Mouse (Mus musculus) stomach, embryonic 16.5 days (tissue): Measurements from ENCODE around the gene Fos. TPM values are rescaled to one million over a fixed set of nuclear protein-coding genes. Genes with fewer than 3 reads are reported as not detected.
A peak's percentile ranks its signal among the peaks of the same experiment; 100 is the strongest.

Source experiments
- ATAC-seq: fragments of 200-750 bp; cut with Nextera tagmentation; 2 replicates; pipeline ENCODE4 v1.8.0; 2017; ENCODE audit warnings: moderate number of reproducible peaks, moderate TSS enrichment; ENCODE audit not compliant: insufficient read depth, low FRiP score
- H3K27ac ChIP-seq: fragments of 300-500 bp; sonication (generic); 2 replicates; pipeline ENCODE4 v1.5.1; 2014; ENCODE audit warnings: low read length
- H3K27me3 ChIP-seq: fragments of 300-500 bp; sonication (generic); 2 replicates; pipeline ENCODE4 v1.6.1; 2014; ENCODE audit warnings: low read length, control low read depth, mixed read lengths; ENCODE audit not compliant: control insufficient read depth, insufficient read depth
- H3K36me3 ChIP-seq: fragments of 300-500 bp; sonication (generic); 2 replicates; pipeline ENCODE4 v1.6.1; 2014; ENCODE audit warnings: low read length; ENCODE audit not compliant: control insufficient read depth, insufficient read depth
- H3K4me1 ChIP-seq: fragments of 300-500 bp; sonication (generic); 2 replicates; pipeline ENCODE4 v1.6.1; 2014; ENCODE audit warnings: low read length, control low read depth, mixed read lengths; ENCODE audit not compliant: control insufficient read depth, insufficient read depth
- H3K4me2 ChIP-seq: fragments of 300-500 bp; sonication (generic); 2 replicates; pipeline ENCODE4 v1.6.1; 2014; ENCODE audit warnings: low read depth, low read length, mixed read lengths
- H3K4me3 ChIP-seq: fragments of 300-500 bp; sonication (generic); replicated peaks from 2 replicates; pipeline ENCODE4 v1.5.1; 2014; ENCODE audit warnings: mild to moderate bottlenecking, low read length
- H3K9ac ChIP-seq: fragments of 300-500 bp; sonication (generic); 2 replicates; pipeline ENCODE4 v1.6.1; 2014; ENCODE audit warnings: low read length
- H3K9me3 ChIP-seq: fragments of 300-500 bp; sonication (generic); replicated peaks from 2 replicates; pipeline ENCODE4 v1.6.1; 2016; ENCODE audit warnings: low read length, control low read depth; ENCODE audit not compliant: control insufficient read depth
- WGBS: fragments of 180-500 bp; shearing (Covaris S2); extraction: QIAGEN DNeasy Blood & Tissue Kit; methylation state at CpG from one replicate; pipeline ENCODE4 v1.1.7; 2014; 5-methylcytosine and 5-hydroxymethylcytosine counted together
- polyA plus RNA-seq: library from polyadenylated mRNA; unstranded; fragments of >200 nt; fragmentation: Nextera tagmentation; extraction: Ambion mirVana; gene quantifications from 2 replicates; pipeline ENCODE4 v1.2.1, GENCODE M21; 2015

The Fos gene
- polyA plus RNA-seq = 16.1 and 21.1 TPM in 2 replicates

GRCm38 (mm10) chr12:85473481-85474297, at the start of gene Fos:
Gene Fos (plus strand): TSS chr12:85473890.
- Histone ChIP-seq H3K4me3 (peak within 1 kb of the TSS; percentile 66), H3K4me1 (peaks cover 23% of the 10 kb centered on the region), H3K9me3 (no peaks in the 10 kb centered on the region), H3K27ac (peak within 1 kb of the TSS; percentile 81), H3K36me3 (no peaks in the 10 kb centered on the region), H3K4me2 (peak within 1 kb of the TSS; percentile 98), H3K9ac (peak within 1 kb of the TSS; percentile 79), H3K27me3 (peaks cover 3% of the 10 kb centered on the region; the same call in 1 of the 2 replicates)
- peak; percentile 91 for ATAC-seq
- WGBS = under 1% methylated on average over 56 of the region's 56 CpGs

- H3K36me3 ChIP-seq = no peaks in the 10 kb centered on the region
- WGBS = 83% methylated on average over 11 of the region's 11 CpGs
- H3K27ac ChIP-seq = no peak overlapping the region
- H3K27me3 ChIP-seq = no peaks in the 10 kb centered on the region
- no peak for ATAC-seq
- H3K4me1 ChIP-seq = peaks cover 11% of the 10 kb centered on the region
- H3K4me3 ChIP-seq = no peak overlapping the region
- no peaks in the 10 kb centered on the region for H3K9me3 ChIP-seq
- H3K4me2 ChIP-seq = no peak overlapping the region
- no peak overlapping the region for H3K9ac ChIP-seq
Observed at GRCm38 (mm10) chr12:85425721-85426120, 48.0 kb upstream of the Fos start.

GRCm38 (mm10) chr12:85426126-85426525, 47.6 kb upstream of the Fos start:
- WGBS = 28% methylated on average over 10 of the region's 10 CpGs
- H3K9me3 ChIP-seq = no peaks in the 10 kb centered on the region

GRCm38 (mm10) chr12:85427802-85428201, 45.9 kb upstream of the Fos start:
- Histone ChIP-seq H3K4me1 (peaks cover 11% of the 10 kb centered on the region), H3K36me3 (no peaks in the 10 kb centered on the region), H3K4me3 (no peak overlapping the region), H3K9me3 (no peaks in the 10 kb centered on the region), H3K27me3 (no peaks in the 10 kb centered on the region), H3K9ac (no peak overlapping the region), H3K4me2 (no peak overlapping the region), H3K27ac (no peak overlapping the region)
- 76% methylated on average over 7 of the region's 7 CpGs for WGBS
- no peak for ATAC-seq

More at GRCm38 (mm10) chr12:85426126-85426525, 47.6 kb upstream of the Fos start:
- no peak overlapping the region for H3K4me2 ChIP-seq
- peaks cover 11% of the 10 kb centered on the region for H3K4me1 ChIP-seq
- no peaks in the 10 kb centered on the region for H3K27me3 ChIP-seq
- H3K9ac ChIP-seq = no peak overlapping the region
- H3K36me3 ChIP-seq = no peaks in the 10 kb centered on the region
- no peak overlapping the region for H3K4me3 ChIP-seq
- H3K27ac ChIP-seq = no peak overlapping the region
- no peak for ATAC-seq

- 61% methylated on average over 4 of the region's 4 CpGs for WGBS
- no peak overlapping the region for H3K4me2 ChIP-seq
- H3K27me3 ChIP-seq = no peaks in the 10 kb centered on the region
- H3K4me3 ChIP-seq = no peak overlapping the region
- H3K36me3 ChIP-seq = no peaks in the 10 kb centered on the region
- no peak overlapping the region for H3K9ac ChIP-seq
- peak overlapping the region; percentile 66; the same call in 1 of the 2 replicates for H3K27ac ChIP-seq
- H3K4me1 ChIP-seq = peaks cover 9% of the 10 kb centered on the region
- H3K9me3 ChIP-seq = no peaks in the 10 kb centered on the region
- peak; percentile 59; the same call in 1 of the 2 replicates for ATAC-seq
Observed at GRCm38 (mm10) chr12:85429999-85430398, 43.7 kb upstream of the Fos start.

GRCm38 (mm10) chr12:85430434-85430833, 43.3 kb upstream of the Fos start:
- Histone ChIP-seq H3K9ac (no peak overlapping the region), H3K36me3 (no peaks in the 10 kb centered on the region), H3K9me3 (no peaks in the 10 kb centered on the region), H3K4me3 (no peak overlapping the region), H3K4me2 (no peak overlapping the region), H3K27me3 (no peaks in the 10 kb centered on the region), H3K27ac (peak overlapping the region; percentile 66; the same call in 1 of the 2 replicates), H3K4me1 (peaks cover 9% of the 10 kb centered on the region)
- 20% methylated on average over 6 of the region's 6 CpGs for WGBS
- ATAC-seq = peak; percentile 52; the same call in 1 of the 2 replicates

GRCm38 (mm10) chr12:85433850-85434249, 39.8 kb upstream of the Fos start:
- Histone ChIP-seq H3K4me3 (no peak overlapping the region), H3K4me2 (no peak overlapping the region), H3K27ac (no peak overlapping the region), H3K9ac (peak overlapping the region; percentile 1; the same call in 1 of the 2 replicates), H3K36me3 (no peaks in the 10 kb centered on the region), H3K27me3 (no peaks in the 10 kb centered on the region), H3K9me3 (no peaks in the 10 kb centered on the region), H3K4me1 (peaks cover 21% of the 10 kb centered on the region; the same call in 1 of the 2 replicates)
- 40% methylated on average over 3 of the region's 3 CpGs for WGBS
- ATAC-seq = no peak

- H3K9ac ChIP-seq = 0 out of 2 replicates have a peak overlapping the region, but pooled peaks have one; percentile 1
- no peak for ATAC-seq
- H3K9me3 ChIP-seq = no peaks in the 10 kb centered on the region
- H3K4me3 ChIP-seq = no peak overlapping the region
- H3K27ac ChIP-seq = no peak overlapping the region
- WGBS = 78% methylated on average over 5 of the region's 5 CpGs
- no peaks in the 10 kb centered on the region for H3K27me3 ChIP-seq
- no peak overlapping the region for H3K4me2 ChIP-seq
- H3K4me1 ChIP-seq = peaks cover 21% of the 10 kb centered on the region; the same call in 1 of the 2 replicates
- H3K36me3 ChIP-seq = no peaks in the 10 kb centered on the region
Observed at GRCm38 (mm10) chr12:85434526-85434925, 39.2 kb upstream of the Fos start.

GRCm38 (mm10) chr12:85436021-85436621, 37.6 kb upstream of the Fos start:
- 35% methylated on average over 10 of the region's 10 CpGs for WGBS
- peaks cover 12% of the 10 kb centered on the region; the same call in 1 of the 2 replicates for H3K4me1 ChIP-seq
- peak overlapping the region; percentile 2; the same call in 1 of the 2 replicates for H3K9ac ChIP-seq
- H3K27me3 ChIP-seq = no peaks in the 10 kb centered on the region
- no peak overlapping the region for H3K4me3 ChIP-seq
- no peaks in the 10 kb centered on the region for H3K9me3 ChIP-seq
- H3K36me3 ChIP-seq = no peaks in the 10 kb centered on the region
- H3K4me2 ChIP-seq = peak overlapping the region; percentile 4; the same call in 1 of the 2 replicates
- peak; percentile 78 for ATAC-seq
- H3K27ac ChIP-seq = peak overlapping the region; percentile 75
